Mouse (Mus musculus) v-Abl transformed pro-B cells (cell line): ENCODE data around the gene Eef2k.
"Not testable (repeated sequence)": the region's sequence is repeated elsewhere in the genome, so short reads cannot be mapped to it uniquely, and the experiment has no call there.

Source experiments
- in situ Hi-C, 2 experiments: fragments of 400-800 bp; cut with MboI; formaldehyde crosslinking; loops; one replicate each; pipeline ENCODE4 v1.15.1; 2025; ENCODE audit not compliant: unreplicated experiment in 2 of 2

Gene Eef2k

DNA sequence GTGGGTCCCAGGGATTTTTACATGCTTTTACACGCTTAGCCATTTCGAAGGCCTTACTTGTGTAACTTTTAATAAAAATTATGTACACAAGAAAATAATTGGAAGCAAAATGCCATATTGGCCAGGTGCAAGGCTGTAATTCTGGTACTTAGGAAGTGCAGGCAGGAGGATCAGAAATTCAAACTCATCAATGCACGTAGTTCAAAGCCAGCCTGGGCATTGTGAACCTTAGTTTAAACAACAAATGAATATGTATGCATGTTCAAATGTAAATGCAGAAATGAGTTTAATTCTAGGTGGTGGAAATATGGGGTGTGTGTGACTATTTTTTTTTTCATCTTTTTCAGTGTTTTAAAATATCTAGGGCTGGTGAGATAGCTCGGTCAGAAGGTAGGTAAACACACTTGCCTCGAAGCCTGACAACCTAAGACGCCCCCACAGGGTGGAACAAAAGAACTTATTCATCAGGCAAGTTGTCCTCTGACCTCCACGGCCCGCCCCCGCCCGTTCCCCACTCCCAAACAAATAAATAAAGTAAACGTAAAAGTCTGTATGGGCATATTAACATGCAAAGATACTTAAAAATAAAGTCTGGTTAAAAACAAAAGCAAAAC lies 73.7 kb downstream of the Eef2k start:
- in situ Hi-C loops: loop anchor here in 1 of 2 experiments (10.0 kb wide), 1 partner anchor 242 kb away; the partner anchor contains the start of genes Mosmo and Pdzd9

DNA sequence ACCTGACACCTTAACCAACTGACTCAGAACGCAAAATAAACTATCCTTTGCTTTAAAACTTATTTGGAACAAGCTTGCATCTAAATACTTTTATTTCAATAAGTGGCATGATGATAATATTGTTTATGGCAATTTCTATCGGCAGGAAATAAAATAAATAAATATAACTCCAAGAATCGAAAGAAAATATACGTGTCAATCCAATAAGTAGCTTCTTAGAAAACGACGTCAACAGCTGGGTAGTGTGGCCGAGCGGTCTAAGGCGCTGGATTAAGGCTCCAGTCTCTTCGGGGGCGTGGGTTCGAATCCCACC lies 74.6 kb downstream of the Eef2k start:
- in situ Hi-C loops: loop anchor here in 1 of 2 experiments (10.0 kb wide), 1 partner anchor 242 kb away; the partner anchor contains the start of genes Mosmo and Pdzd9

DNA sequence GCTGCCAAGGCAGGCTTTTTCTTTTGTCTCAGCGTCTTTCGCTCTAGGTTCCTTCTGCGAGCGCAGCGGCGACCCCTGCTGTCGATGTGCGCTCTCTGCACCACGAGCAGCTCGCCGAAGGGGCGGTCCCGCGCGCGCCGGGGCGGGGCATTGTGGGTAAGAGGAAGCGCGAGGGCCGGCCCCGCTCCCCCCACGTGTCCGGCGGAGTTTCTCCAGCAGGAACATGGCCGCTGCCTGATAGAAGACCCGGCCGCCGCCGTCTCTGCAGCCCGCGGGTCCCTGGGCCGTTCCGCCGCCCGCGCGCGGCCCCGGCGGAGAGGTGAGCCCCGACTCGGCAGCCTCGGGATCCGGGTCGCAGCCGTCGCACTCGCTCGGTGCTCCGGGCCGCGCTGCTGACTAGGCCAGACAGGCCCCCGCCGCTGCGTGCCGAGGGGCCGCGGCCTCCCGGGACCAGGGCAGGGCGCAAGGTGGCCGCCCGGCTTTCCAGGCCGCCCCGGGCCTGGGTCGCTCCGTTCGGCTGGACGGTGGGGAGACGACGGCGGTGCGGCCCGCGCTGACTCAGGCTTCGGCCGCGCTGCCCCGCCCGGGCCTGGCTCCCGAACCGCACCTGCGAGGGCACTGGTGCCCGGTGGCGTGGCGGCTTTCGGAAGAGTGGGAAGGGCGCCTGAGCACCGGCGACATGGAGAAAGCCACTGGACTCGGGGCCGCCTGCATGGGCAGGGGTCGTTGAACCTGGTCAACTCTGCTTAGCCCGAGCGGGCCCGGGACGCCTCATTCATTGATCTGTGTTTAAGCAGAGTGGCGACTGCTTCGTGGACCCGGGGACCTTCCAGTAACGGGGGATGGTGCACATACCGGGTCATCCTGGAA lies 75.2 kb downstream of the Eef2k start, which contains the start of gene Polr3e:
Polr3e (plus strand) TSS at position 153 of the 870 bp plus-strand sequence.
- in situ Hi-C loops: loop anchor here in 1 of 2 experiments (10.0 kb wide), 1 partner anchor 243 kb away; the partner anchor contains the start of genes Mosmo and Pdzd9

DNA sequence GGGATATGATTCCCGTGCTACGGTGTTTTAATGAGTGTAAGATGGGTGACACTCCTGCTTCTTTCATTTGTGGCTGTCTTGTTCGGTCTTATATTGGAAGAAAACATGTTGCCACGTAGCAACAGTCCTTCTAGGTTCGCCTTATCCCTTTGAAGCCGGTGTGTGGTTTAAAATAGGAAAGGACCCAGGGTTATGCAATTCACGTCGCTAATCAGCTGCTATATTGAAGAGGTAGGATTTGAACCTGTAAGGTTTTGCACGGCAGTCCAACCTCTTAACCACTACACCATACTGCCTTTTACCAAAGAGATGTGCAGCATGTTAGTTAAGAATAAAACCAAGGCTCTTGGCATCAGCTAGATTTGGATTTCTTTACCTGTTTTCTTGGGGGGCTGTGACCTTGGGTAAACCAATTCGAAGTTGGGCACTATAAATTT lies 75.9 kb downstream of the Eef2k start:
- in situ Hi-C loops: loop anchor here in 1 of 2 experiments (10.0 kb wide), 1 partner anchor 244 kb away; the partner anchor contains the start of genes Mosmo and Pdzd9

DNA sequence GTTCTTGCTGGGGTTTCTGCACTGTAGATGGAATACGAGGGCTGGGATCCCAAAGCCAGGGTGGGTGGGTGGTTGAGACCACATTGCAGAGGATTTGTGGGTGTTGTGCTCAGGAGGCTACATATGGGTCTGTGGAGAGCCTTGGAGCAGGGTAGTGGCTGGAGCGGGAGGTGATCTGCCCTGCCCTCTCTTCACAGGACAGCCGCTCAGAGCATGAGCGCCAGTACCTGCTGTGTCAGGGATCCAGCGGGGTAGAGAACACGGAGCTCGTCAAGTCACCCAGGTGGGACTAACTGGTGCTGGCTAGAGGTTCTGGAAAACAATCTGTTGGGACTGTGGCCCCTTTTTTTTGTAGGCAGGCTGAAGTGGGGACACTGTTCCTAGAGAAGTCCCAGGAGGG lies 90.5 kb downstream of the Eef2k start:
- in situ Hi-C loops: loop anchor here (5.0 to 25.0 kb wide), 3 partner anchors 134 to 704 kb away; no protein-coding TSS in a partner anchor

DNA sequence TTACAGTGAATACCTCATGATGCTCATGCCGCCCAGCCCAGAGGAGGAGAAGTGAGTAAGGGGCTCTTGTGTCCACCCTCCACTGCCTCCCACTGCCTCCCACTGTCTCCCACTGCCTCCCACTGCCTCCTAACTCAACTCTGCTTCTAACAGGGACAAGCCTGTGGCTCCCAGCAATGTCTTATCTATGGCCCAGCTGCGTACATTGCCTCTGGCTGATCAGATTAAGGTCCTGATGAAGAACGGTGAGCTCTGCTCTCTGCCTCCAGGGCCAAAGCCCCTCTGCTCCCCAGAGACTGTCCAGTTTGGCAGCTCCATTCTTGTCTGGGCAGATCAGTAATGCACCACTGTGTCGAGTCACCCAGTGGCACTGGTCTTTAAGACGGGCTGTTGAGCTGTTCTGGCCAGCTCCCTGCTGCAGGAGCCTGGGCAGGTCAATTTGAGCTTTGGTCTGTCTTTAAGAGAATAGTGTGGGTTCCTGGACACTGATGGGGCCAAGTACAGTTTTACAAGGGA lies 91.1 kb downstream of the Eef2k start:
- in situ Hi-C loops: loop anchor here (5.0 to 25.0 kb wide), 3 partner anchors 134 to 704 kb away; no protein-coding TSS in a partner anchor

DNA sequence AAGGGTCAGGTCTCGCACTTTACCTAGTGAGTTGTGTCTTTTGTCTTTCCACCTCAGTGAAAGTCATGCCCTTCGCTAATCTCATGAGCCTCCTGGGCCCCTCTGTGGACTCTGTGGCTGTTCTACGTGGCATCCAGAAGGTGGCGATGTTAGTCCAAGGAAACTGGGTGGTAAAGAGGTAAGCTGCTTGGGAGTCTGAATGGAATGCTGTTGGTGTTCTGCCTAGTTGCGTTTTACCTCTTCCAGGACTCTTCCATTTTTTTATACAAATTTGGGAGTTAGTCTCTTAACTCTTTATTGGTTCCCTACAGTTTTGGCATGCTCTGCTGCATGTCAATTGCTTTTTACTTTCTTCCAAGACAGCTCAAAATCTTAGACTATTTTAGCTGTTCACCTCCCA lies 92.1 kb downstream of the Eef2k start:
- in situ Hi-C loops: loop anchor here (5.0 to 25.0 kb wide), 3 partner anchors 133 to 703 kb away; no protein-coding TSS in a partner anchor

DNA sequence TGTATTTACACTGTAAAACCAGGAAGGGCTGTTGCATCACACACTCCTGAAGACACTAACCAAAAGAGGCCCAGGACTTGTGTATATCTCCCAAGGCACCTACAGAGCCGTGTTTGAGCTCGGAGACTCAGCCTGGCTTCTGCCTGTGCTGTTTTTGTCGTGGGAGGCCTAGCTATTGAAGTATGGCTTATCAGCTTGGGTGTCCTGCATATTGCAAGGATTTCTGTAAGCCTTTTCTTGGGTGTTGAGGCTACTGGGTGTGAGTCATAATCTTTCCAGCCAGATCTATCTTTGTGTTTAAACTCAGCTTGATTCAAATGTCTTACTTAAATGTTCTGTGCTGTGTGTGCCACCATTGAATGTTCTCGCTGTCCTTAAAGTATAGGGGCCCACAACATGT lies 93.9 kb downstream of the Eef2k start:
- in situ Hi-C loops: loop anchor here (25.0 kb wide), 1 partner anchor 701 kb away; no protein-coding TSS in a partner anchor

DNA sequence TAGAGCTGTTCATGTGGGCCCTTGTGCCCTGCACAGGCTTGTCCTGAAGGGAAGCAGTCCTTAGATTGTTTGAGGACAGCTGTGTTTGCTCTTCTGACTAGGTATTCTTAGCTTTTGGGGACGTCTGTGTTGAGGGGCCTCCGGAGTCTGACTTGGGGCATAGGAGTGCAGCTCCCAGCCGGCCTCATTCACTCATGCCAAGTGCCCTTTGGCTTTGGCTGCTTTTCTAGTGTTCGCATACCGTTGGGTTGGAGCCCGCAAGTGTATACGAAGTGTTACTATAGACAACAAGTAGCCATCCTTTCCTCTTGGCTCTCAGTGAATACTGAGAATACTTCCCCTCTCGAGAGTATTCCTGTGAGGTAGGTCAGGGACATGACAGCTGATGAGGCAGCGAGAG lies 95.6 kb downstream of the Eef2k start:
- in situ Hi-C loops: loop anchor here (25.0 kb wide), 1 partner anchor 699 kb away; no protein-coding TSS in a partner anchor

DNA sequence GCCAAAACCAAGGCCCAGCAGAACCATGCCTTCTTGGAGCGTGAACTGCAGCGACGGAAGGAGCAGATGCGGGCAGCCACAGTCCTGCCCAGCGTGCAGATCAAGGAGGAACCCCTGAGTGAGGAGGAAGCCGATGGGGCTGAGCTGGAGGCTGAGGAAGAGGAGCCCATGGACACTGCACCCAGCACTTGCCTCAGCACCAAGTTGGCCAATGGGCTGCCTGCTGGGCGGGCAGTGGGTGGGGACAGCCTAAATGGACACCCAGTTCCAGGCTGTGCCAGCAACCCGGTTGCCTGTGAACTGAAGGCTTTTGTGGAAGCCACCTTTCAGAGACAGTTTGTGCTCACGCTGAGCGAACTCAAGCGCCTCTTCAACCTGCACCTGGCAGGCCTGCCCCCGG lies 97.7 kb downstream of the Eef2k start:
- in situ Hi-C loops: loop anchor here (25.0 kb wide), 1 partner anchor 697 kb away; no protein-coding TSS in a partner anchor

DNA sequence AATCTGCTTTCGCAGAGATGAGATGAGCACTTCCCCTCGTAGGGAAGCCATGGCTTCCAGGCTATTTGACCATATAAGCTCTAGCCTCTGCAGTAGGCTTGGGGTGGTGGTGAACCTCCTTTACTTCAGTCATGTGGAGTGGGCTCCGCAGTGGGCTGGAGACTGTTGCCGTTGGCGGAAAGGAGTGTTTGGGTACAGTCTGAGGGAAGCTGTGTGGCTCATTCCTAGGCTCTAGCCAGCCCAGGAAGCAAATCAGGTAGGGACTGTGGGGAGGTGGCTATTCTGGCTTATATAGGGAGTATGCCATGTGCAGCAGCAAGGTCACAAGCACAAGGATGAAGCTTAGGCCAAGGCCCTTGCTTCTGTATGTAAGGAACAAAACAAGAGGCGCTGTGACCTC lies 98.6 kb downstream of the Eef2k start:
- in situ Hi-C loops: loop anchor here (25.0 kb wide), 1 partner anchor 696 kb away; no protein-coding TSS in a partner anchor

DNA sequence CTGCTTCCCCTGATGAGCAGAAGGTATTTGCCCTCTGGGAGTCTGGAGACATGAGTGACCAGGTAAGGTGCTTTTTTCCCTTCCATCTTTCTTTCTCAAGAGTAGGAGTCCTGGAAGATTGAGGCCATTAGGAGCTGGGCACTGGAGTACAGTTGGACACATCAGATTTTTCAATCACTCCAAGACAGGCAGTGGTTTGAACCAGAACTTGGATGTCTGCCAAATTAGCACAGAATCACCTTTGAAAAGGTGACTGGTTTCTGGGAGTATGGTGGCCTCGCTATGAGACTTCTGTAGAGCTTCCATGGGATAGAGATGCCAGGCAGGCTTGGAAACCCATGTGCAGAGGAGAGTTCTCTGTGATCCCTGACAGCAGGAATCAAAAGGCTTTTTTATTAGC lies 99.9 kb downstream of the Eef2k start:
- in situ Hi-C loops: loop anchor here (25.0 kb wide), 1 partner anchor 695 kb away; no protein-coding TSS in a partner anchor

DNA sequence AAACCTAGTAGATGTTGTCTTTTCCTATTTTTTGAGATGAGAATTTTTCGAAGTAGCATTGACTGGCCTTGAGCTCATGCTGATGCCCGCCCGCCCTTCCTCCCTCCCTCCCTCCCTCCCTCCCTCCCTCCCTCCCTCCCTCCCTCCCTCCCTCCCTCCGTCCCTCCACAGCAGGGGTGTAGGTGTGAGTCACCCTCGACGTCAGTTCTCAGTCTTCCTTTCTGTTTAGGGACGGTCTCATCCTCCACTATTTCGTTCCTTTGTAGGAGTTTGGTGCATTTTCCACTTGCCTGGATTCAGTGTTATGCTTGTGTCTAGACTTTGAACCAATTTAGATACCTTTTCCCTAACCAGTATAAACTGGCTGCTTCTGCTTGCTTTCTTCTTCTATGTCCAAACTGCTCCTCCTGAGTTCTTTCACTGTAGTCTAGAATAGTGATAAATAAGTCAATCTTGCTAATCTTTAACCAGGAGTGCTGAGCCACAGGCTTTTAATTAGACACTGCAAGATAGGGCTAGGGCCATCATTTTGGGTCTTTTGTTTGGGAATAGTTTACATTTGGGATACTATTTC lies 101.4 kb downstream of the Eef2k start:
- in situ Hi-C loops: loop anchor here (25.0 kb wide), 1 partner anchor 693 kb away; no protein-coding TSS in a partner anchor

DNA sequence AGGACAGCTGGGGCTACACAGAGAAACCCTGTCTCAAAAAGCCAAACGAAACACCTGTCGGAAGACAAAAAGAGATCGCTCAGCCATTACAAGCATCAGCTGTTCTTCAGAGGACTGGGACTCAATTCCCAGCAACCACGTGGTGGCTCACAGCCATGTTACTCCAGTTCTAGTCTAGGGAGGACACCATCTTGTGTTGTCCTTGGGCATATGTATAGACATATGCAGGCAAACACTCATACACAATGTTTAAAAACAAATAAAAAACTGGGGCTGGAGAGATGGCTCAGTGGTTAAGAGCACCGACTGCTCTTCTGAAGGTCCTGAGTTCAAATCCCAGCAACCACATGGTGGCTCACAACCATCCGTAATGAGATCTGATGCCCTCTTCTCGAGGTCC lies 111.0 kb downstream of the Eef2k start:
- in situ Hi-C loops: not testable (repeated sequence)
